Mouse (Mus musculus): ENCODE data around the gene Oma1. TPM values are rescaled to one million over a fixed set of nuclear protein-coding genes. Genes with fewer than 3 reads are reported as not detected.

Gene Oma1
- total RNA-seq (2021): 1 to 10 TPM; 7.7 to 8.5 TPM

DNA sequence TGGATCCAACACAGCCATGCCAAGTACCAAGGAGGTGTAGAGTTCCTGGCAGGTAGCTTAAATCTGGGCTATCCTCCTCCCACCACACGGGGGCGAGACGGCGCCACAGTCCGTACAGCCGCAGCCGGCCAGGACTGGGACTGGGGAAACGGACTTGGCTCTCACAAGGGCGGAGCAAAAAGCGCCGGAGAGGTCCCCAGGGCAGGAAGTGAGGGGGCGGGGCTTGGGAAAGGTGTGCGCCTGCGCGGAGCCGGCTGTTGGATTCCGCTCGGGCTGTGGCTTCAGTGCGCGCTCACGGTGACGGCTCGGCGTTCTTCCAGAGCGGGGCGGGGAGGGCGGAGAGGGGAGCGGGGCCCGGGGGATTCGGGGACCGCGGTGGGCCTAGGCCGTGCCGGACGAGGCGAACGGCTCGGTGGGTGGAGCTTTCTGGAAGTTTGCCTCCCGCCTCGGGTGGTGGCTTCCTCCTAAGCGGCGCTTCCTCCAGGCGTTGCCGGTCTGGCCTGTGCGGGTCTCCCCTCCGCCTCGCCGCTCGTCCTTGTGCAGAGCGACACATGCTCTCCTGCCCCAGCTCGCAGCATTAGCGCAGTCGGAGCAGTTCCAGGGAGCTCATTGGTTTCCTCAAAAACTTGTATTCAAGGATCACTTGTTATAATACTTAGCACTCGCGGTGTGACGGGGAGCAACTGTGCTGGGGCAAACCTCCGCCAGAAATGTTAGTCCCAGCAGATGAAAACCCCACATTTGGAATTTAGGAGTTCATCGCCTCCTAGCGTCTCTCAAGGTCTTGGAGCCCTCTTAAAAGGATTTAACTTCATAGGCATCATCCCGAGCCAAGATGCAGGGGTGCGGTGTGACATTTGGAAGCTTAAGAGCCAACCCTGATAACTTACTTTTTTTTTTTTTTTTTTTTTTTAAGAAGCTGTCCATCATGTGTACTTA is at the start of gene Oma1:
Oma1 (plus strand) TSS at position 226 of the 939 bp plus-strand sequence.
- peak; percentile 96 to 97 for DNase-seq

DNA sequence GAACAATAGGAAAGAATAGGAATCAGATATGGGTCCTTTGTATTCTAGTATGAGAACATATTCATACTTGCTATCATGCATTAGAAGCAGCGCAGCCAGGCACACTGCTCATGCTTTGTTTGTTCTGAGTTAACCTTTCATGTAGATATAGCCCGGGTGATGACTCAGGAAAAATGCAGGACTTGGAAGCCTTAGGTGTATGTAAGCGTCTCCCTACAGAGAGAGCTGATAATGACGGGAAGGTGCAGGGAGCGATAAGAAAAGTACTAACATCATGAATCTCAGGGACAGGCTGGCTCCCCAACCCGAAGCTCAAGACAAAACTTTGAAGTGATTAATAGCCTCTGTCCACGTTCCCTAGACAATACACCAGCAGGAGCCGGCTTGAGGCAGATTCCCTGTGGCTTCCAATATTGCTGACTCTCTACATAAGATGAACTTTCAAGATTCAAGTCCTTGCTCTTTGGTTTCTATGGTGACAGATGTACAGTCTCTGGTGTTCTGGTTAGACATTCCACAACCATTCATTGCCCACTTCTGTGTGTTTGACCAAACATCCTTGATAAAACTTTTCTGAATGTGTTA is 49.7 kb upstream of the Oma1 start:
- DNase-seq: no peak

GRCm38 (mm10) chr4:103265166-103265565 is 48.4 kb upstream of the Oma1 start:
- no peak for DNase-seq

DNA sequence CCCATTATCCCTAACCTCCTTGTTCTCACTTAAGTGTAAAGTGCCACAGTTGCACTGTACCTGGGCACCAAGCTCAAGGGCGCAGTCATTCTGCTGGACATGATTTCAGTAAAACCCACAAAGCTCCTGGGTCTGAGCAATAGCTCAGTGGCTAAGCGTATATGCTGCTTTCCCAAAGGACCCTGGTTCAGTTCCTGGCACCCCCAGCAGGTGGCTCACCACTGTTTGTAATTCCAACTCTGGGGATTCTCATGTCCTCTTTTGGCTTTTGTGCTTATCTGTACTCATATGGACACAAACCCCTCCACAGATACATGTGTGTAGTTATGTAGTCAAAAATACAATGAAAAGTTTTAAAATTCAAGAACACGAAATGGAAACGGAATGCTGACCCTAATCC is 44.3 kb upstream of the Oma1 start:
- DNase-seq: no peak

DNA sequence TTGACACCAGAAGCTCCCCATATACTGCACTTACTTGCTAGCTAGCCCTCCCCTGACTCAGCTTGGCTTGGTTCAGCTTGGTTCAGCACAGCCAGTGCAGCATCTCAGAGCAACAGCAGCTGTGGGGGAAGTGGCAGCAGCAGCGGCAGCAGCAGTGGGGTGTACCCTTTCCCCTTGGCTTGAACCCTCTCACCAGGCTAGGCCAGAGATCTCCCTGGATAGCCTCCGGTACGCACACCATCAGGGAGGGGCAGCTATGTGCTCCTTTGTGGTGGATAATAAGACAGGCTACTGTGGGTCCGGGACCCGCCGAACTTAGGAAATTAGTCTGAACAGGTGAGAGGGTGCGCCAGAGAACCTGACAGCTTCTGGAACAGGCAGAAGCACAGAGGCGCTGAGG is 40.6 kb upstream of the Oma1 start:
- no peak for DNase-seq

GRCm38 (mm10) chr4:103288342-103288741 is 25.3 kb upstream of the Oma1 start:
- DNase-seq: peak in 1 of 2 experiments; percentile 2

GRCm38 (mm10) chr4:103290763-103291162 is 22.8 kb upstream of the Oma1 start, which contains the start of gene 4921539E11Rik:
4921539E11Rik (minus strand) TSS chr4:103290863.
- no peak for DNase-seq

GRCm38 (mm10) chr4:103299342-103299741 is 14.3 kb upstream of the Oma1 start:
- peak; percentile 18 to 22 for DNase-seq

GRCm38 (mm10) chr4:103303851-103304250 is 9.8 kb upstream of the Oma1 start:
- DNase-seq: no peak

GRCm38 (mm10) chr4:103314526-103314910 is 906 bp downstream of the Oma1 start:
- DNase-seq: no peak

DNA sequence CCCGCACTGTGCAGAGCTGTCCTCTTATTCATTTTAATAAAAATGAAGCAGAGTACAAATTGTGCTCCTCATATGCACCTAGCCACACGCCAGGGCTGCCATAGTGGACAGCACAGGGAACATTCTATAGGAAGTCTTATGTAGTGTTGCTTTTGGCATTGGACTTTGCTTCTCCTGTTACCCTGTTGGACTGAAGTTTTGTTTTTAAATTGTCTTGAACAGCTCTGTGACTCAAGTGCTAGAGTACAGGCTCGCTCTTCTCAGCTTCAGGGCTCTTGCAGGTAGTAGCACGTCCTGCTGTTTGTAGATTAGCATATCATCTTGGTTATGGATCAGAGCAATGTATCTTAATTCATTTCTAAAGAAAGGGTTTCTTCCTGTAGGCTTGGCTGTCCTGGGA is 2.2 kb downstream of the Oma1 start:
- no peak for DNase-seq

- no peak for DNase-seq
Measured at GRCm38 (mm10) chr4:103321461-103321860, 7.8 kb downstream of the Oma1 start.

DNA sequence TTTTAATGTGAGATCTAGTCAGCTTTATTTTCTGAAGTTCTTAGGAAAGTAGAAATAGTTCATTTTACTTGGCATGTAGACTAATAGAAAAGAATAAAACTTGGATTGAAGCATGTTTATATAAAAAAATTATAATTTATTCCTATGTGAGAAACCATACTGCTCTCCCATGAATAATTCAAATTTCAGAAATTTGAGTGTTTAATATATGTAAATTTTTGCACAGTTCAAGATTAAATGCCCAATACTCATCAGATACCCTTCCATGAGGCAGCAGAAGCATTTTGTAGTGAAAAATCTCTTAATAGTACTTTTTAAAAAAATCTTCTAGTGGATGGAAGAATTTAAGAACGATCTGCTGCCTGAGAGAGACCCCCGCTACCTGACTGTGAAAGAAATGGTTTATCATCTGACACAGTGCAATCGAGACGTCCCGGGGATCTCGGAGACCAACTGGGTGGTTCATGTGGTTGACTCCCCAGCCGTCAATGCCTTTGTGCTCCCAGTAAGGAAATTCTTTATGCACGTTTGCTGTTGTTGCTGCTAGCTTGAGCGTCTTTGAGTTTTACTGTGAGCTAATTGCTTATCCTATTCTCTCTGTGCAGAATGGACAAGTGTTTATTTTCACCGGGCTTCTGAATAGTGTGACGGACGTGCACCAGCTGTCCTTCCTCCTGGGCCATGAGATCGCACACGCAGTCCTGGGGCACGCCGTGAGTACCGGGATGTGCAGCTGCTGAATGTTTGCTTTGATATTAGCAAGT is 11.3 kb downstream of the Oma1 start:
- no peak for DNase-seq

- DNase-seq: peak in 1 of 2 experiments; percentile 14
Measured at GRCm38 (mm10) chr4:103326994-103327393, 13.4 kb downstream of the Oma1 start.

- DNase-seq: no peak
Measured at GRCm38 (mm10) chr4:103329348-103329747, 15.7 kb downstream of the Oma1 start.

- DNase-seq: no peak
Measured at GRCm38 (mm10) chr4:103335134-103335533, 21.5 kb downstream of the Oma1 start.

- DNase-seq: no peak
Measured at GRCm38 (mm10) chr4:103340726-103341125, 27.1 kb downstream of the Oma1 start.

- DNase-seq: no peak
Measured at GRCm38 (mm10) chr4:103341620-103342019, 28.0 kb downstream of the Oma1 start.

- no peak for DNase-seq
Measured at GRCm38 (mm10) chr4:103346058-103346457, 32.4 kb downstream of the Oma1 start.

- DNase-seq: no peak
Measured at GRCm38 (mm10) chr4:103346849-103347248, 33.2 kb downstream of the Oma1 start.

- DNase-seq: no peak
Measured at GRCm38 (mm10) chr4:103349219-103349618, 35.6 kb downstream of the Oma1 start.

- no peak for DNase-seq
Measured at GRCm38 (mm10) chr4:103352926-103353325, 39.3 kb downstream of the Oma1 start.

GRCm38 (mm10) chr4:103357457-103357856 is 43.8 kb downstream of the Oma1 start:
- no peak for DNase-seq

Data from layer of hippocampus, postnatal 36 days (tissue).